9 mouse cellular contexts compared by ENCODE assay signal in genomic region chrX:12886160-12887048, GRCm38 (mm10).
DNase-seq lines count a peak whose midpoint lies in the region; ATAC-seq and TF ChIP-seq lines count a peak whose summit lies in the region.
"Had no signal": no experiment of that assay in that cellular context is flagged by ENCODE, and none has a peak within 500 bp of the region (broad histone marks: within the 10 kb centered on the region; RNA-seq: fewer than 3 reads in every experiment).

No protein-coding gene starts in this region.

- H3K9me3 ChIP-seq in hindbrain, embryonic 11.5 days (ENCODE audit: control insufficient read depth, low read length), result no peaks in the 10 kb centered on the region

- ATAC-seq in hindbrain, embryonic 11.5 days (ENCODE audit: low FRiP score), result peak; percentile 68
- no peak for ATAC-seq in frontal cortex, adult (ENCODE audit: low TSS enrichment)

- TF ChIP-seq POLR2A in testis, adult 2 months (IDR thresholded peaks at IDR 0.05; ENCODE audit: control insufficient read depth, low read depth, low read length), result no peak

- no peaks in the 10 kb centered on the region for H3K27me3 ChIP-seq in testis, adult 2 months (ENCODE audit: control insufficient read depth, insufficient read depth, low read length)
- H3K27me3 ChIP-seq in hindbrain, embryonic 11.5 days (ENCODE audit: control insufficient read depth, insufficient read depth, low read length), result no peaks in the 10 kb centered on the region

- no peaks in the 10 kb centered on the region for H3K36me3 ChIP-seq in testis, adult 2 months (ENCODE audit: control insufficient read depth, insufficient read depth, low read length)
- no peaks in the 10 kb centered on the region for H3K36me3 ChIP-seq in hindbrain, embryonic 11.5 days (ENCODE audit: control insufficient read depth, insufficient read depth, low read length)

- peak overlapping the region; percentile 8 for H3K4me3 ChIP-seq in testis, adult 2 months (ENCODE audit: control insufficient read depth, low read depth, low read length)
- H3K4me3 ChIP-seq in hindbrain, embryonic 11.5 days (ENCODE audit: low read depth, low read length), result peak overlapping the region; percentile 14; the same call in 1 of the 2 replicates

- no peak overlapping the region for H3K9ac ChIP-seq in hindbrain, embryonic 11.5 days (ENCODE audit: low read depth, low read length)

- peak overlapping the region; percentile 21; the same call in 1 of the 2 replicates for H3K4me2 ChIP-seq in hindbrain, embryonic 11.5 days (replicated peaks; ENCODE audit: low read depth, low read length)

- 25% methylated on average over 18 of the region's 18 CpGs for WGBS in hindbrain, embryonic 11.5 days

- DNase-seq in testis, postnatal 14 days (ENCODE audit: low spot score), result no peak
- DNase-seq in hindbrain, embryonic 11.5 days (ENCODE audit: low spot score), result peak; percentile 30
- DNase-seq in lung, postnatal 36 days, result peak; percentile 8
- DNase-seq in thymus, postnatal 36 days, result no peak
- DNase-seq in cerebellum, adult 18-20 months, result no peak
- no peak for DNase-seq in testis, postnatal 10 days (ENCODE audit: low spot score)
- DNase-seq: kidney, adult 2 months had no signal

- H3K4me1 ChIP-seq in testis, adult 2 months (ENCODE audit: control insufficient read depth, insufficient read depth, low read length), result 0 out of 2 replicates have a peak, but pooled peaks cover 2% of the 10 kb centered on the region
- no peaks in the 10 kb centered on the region for H3K4me1 ChIP-seq in hindbrain, embryonic 11.5 days (replicated peaks; ENCODE audit: control insufficient read depth, insufficient read depth, low read length)

- TF ChIP-seq CTCF in testis, adult 2 months (IDR thresholded peaks at IDR 0.05; ENCODE audit: control insufficient read depth, insufficient read depth, insufficient replicate concordance, low read depth, low read length), result no peak

- H3K27ac ChIP-seq in testis, adult 2 months (ENCODE audit: control insufficient read depth, insufficient read depth, low read depth, low read length), result no peak overlapping the region
- peak overlapping the region; percentile 24; the same call in 1 of the 2 replicates for H3K27ac ChIP-seq in hindbrain, embryonic 11.5 days (ENCODE audit: low read depth, low read length)

Comparison
In these comparisons a context has a peak if more than half of its experiments do, and no peak if none do; other contexts are left out.
1. DNase-seq: peak in hindbrain, embryonic 11.5 days (single experiment) and lung, postnatal 36 days (single experiment); none in testis, postnatal 14 days (single experiment), thymus, postnatal 36 days (0 of 2), cerebellum, adult 18-20 months (0 of 2) and testis, postnatal 10 days (single experiment).